Mouse (Mus musculus): Measurements from ENCODE around the gene Fgd6.

Fgd6 gene

DNA sequence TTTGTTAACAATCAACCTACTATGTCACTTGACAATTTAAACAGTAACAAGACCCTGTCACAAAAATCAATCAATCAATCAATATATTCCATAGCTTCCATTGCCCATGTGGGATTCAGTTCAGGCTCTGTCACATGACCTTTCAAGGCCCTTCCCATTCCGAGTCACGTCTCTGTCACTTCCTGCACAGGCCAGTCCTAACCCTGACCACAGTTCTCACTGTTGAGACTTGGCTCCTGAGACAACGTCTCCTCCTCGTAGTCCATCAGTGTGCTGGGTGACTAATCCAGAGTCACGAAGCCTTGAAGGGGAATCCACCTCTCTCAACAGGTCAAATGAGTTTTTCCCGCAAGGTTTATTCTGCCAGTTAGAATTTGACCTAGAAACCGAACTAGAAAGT is 138.9 kb downstream of the Fgd6 start:
- DNase-seq (ENCODE audit: low read depth in 2 of 2, low spot score in 2 of 2): no peak

DNA sequence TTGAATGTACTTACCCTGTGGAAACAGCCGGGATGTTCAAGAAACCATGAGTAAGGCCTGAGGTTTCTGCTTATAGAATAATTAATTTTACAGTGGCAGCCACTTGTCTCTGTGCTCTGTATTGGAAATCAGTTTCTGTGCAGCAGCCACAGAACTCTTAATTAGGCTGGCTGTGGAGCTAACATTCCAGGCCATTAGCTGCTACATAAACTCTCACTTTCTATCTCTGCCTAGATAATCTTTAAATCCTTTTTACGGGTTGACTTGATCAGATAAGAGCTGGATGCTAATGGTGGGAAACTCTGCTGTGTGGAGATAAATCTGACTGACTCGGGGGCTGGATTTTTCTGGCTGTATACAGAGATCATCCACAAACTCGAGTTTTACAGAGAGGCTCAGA is 147.4 kb downstream of the Fgd6 start:
- DNase-seq (ENCODE audit: low read depth in 2 of 2, low spot score in 2 of 2): no peak
